8 mouse cellular contexts compared by ENCODE assay signal in the genomic region with DNA sequence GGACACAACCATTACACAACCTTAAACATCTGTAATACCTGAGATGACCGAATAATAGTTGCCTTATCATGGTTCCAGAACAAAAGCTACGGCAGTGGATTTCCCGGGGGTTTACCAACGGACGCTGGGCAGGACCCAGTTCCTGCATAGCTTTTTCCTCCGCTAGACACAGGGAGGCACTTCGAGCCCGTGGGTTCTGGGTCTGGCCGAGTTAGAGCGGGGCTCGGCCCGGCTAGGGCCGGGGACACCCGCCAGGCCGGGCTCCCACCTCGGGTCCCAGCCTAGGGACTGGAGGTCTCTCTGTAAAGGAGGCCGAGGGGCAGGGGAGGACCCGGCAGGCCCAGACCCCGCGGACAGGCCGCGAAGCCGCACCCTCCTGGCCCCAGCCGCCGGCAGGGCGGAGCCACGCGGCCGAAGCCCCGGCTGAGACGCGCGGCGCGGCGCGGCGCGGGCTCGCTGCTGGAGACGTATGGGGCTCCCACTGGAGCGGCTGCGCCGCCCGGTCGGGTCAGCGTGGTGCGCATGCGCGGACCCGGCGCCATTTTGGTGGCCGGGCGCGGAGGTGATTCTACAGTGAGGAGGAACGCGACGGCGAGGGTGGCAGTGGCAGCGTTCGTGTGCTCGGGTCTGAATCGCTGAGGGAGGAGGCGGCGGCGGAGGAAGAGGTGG. TPM values are rescaled to one million over a fixed set of nuclear protein-coding genes. Genes with fewer than 3 reads are reported as not detected.
DNase-seq lines count a peak whose midpoint lies in the region; ATAC-seq and TF ChIP-seq lines count a peak whose summit lies in the region.

A gene (minus strand): TSS at position 434 of the 669 bp plus-strand sequence.
A gene (plus strand): TSS at position 483 of the 669 bp plus-strand sequence.

- under 1% methylated on average over 66 of the region's 66 CpGs for WGBS in heart, embryonic 10.5 days
- WGBS in kidney, embryonic 15.5 days, result under 1% methylated on average over 64 of the region's 66 CpGs

- peak; percentile 82 for TF ChIP-seq POLR2A in bone marrow macrophage, adult 2 months (IDR thresholded peaks at IDR 0.05; ENCODE audit: borderline replicate concordance, low read depth, low read length)
- TF ChIP-seq POLR2A in embryonic fibroblast, embryonic 13.5 days (IDR thresholded peaks at IDR 0.05; ENCODE audit: low read depth, low read length), result peak; percentile 91

- H3K36me3 ChIP-seq in heart, embryonic 10.5 days, result 0 out of 2 replicates have a peak, but pooled peaks cover 3% of the 10 kb centered on the region
- no peaks in the 10 kb centered on the region for H3K36me3 ChIP-seq in kidney, embryonic 15.5 days

- peak; percentile 99 for ATAC-seq in kidney, embryonic 15.5 days (replicated peaks; ENCODE audit: low FRiP score)
- peak; percentile 79 for ATAC-seq in monocyte, adult 5-6 weeks (replicated peaks; ENCODE audit: insufficient number of reproducible peaks, low FRiP score, low TSS enrichment, poor library complexity, severe bottlenecking)

- H3K9me3 ChIP-seq in heart, embryonic 10.5 days, result no peaks in the 10 kb centered on the region
- H3K9me3 ChIP-seq in kidney, embryonic 15.5 days (replicated peaks), result no peaks in the 10 kb centered on the region

- TF ChIP-seq CTCF in bone marrow macrophage, adult 2 months (IDR thresholded peaks at IDR 0.05; ENCODE audit: low read depth, low read length), result no peak
- TF ChIP-seq CTCF in embryonic fibroblast, embryonic 13.5 days (IDR thresholded peaks at IDR 0.05; ENCODE audit: borderline replicate concordance, insufficient read depth, low read length), result no peak

- H3K27me3 ChIP-seq in heart, embryonic 10.5 days (ENCODE audit: insufficient read depth, poor library complexity, severe bottlenecking), result no peaks in the 10 kb centered on the region
- no peaks in the 10 kb centered on the region for H3K27me3 ChIP-seq in kidney, embryonic 15.5 days

- H3K4me1 ChIP-seq in bone marrow macrophage, adult 2 months (ENCODE audit: control insufficient read depth, insufficient read depth, low read length), result peaks cover 4% of the 10 kb centered on the region
- 0 out of 2 replicates have a peak, but pooled peaks cover 2% of the 10 kb centered on the region for H3K4me1 ChIP-seq in embryonic fibroblast, embryonic 13.5 days (ENCODE audit: control insufficient read depth, insufficient read depth, low read length)
- peaks cover 23% of the 10 kb centered on the region for H3K4me1 ChIP-seq in heart, embryonic 10.5 days
- peaks cover 15% of the 10 kb centered on the region for H3K4me1 ChIP-seq in kidney, embryonic 15.5 days

- peak within 1 kb of the TSS; percentile 97 for H3K9ac ChIP-seq in kidney, embryonic 15.5 days

- DNase-seq in A20 (ENCODE audit: low read depth, low spot score) (peak; percentile 95), liver (peak; percentile 96)
- DNase-seq in heart, embryonic 10.5 days (ENCODE audit: low spot score), result peak; percentile 97
- DNase-seq in spleen, postnatal 4 days (ENCODE audit: low spot score in 2 of 2), result peak; percentile 95 to 99

- peak within 1 kb of the TSS; percentile 87 for H3K27ac ChIP-seq in bone marrow macrophage, adult 2 months (ENCODE audit: insufficient read depth, low read depth, low read length)
- peak within 1 kb of the TSS; percentile 91 for H3K27ac ChIP-seq in embryonic fibroblast, embryonic 13.5 days (ENCODE audit: insufficient read depth, low read length)
- peak within 1 kb of the TSS; percentile 96 for H3K27ac ChIP-seq in heart, embryonic 10.5 days
- peak within 1 kb of the TSS; percentile 99 for H3K27ac ChIP-seq in kidney, embryonic 15.5 days

- peak within 1 kb of the TSS; percentile 73 for H3K4me2 ChIP-seq in kidney, embryonic 15.5 days

- peak within 1 kb of the TSS; percentile 97 for H3K4me3 ChIP-seq in bone marrow macrophage, adult 2 months (ENCODE audit: insufficient read depth, low read length)
- H3K4me3 ChIP-seq in embryonic fibroblast, embryonic 13.5 days (ENCODE audit: insufficient read depth, low read length), result peak within 1 kb of the TSS; percentile 99
- H3K4me3 ChIP-seq in heart, embryonic 10.5 days, result peak within 1 kb of the TSS; percentile 97
- H3K4me3 ChIP-seq in kidney, embryonic 15.5 days (replicated peaks), result peak within 1 kb of the TSS; percentile 86

RNA-seq across cellular contexts. Expression of the first gene that starts in this region (rescaled TPM):
- polyA plus RNA-seq in bone marrow macrophage, adult 2 months (2012; ENCODE audit: insufficient read depth, insufficient read length, missing spikeins), result 232 and 266 TPM in 2 replicates
- 110 and 112 TPM in 2 replicates for polyA plus RNA-seq in embryonic fibroblast, embryonic 13.5 days (2011; ENCODE audit: insufficient read length, low read depth, missing spikeins)
- 99.0 and 106 TPM in 2 replicates for polyA plus RNA-seq in heart, embryonic 10.5 days (2016; fragmentation: Nextera tagmentation; extraction: Ambion mirVana)
- polyA plus RNA-seq in kidney, embryonic 15.5 days (2015; fragmentation: Nextera tagmentation; extraction: Ambion mirVana), result 96.9 and 107 TPM in 2 replicates
- 93.9 to 122 TPM (median 116 TPM) in 3 replicates for total RNA-seq in monocyte, adult 5-6 weeks (2017)

RNA-seq across cellular contexts. Expression of the second gene that starts in this region (rescaled TPM):
- polyA plus RNA-seq in bone marrow macrophage, adult 2 months (2012; ENCODE audit: insufficient read depth, insufficient read length, missing spikeins), result 127 and 130 TPM in 2 replicates
- polyA plus RNA-seq in embryonic fibroblast, embryonic 13.5 days (2011; ENCODE audit: insufficient read length, low read depth, missing spikeins), result 179 and 180 TPM in 2 replicates
- polyA plus RNA-seq in heart, embryonic 10.5 days (2016; fragmentation: Nextera tagmentation; extraction: Ambion mirVana), result 170 and 199 TPM in 2 replicates
- polyA plus RNA-seq in kidney, embryonic 15.5 days (2015; fragmentation: Nextera tagmentation; extraction: Ambion mirVana), result 171 and 184 TPM in 2 replicates
- total RNA-seq in monocyte, adult 5-6 weeks (2017), result 48.6 to 59.6 TPM (median 49.9 TPM) in 3 replicates

Comparison
In these comparisons a context has a peak if more than half of its experiments do, and no peak if none do; other contexts are left out.
1. Peak in every context shown above with its lines: DNase-seq, ATAC-seq, H3K4me3 ChIP-seq and H3K27ac ChIP-seq.